Mouse (Mus musculus): ENCODE results near the gene Ipo4. TPM values are rescaled to one million over a fixed set of nuclear protein-coding genes. Genes with fewer than 3 reads are reported as not detected.

Ipo4 gene
- polyA plus RNA-seq, 1 experiment from 2014 or later = 45.0 TPM

DNA sequence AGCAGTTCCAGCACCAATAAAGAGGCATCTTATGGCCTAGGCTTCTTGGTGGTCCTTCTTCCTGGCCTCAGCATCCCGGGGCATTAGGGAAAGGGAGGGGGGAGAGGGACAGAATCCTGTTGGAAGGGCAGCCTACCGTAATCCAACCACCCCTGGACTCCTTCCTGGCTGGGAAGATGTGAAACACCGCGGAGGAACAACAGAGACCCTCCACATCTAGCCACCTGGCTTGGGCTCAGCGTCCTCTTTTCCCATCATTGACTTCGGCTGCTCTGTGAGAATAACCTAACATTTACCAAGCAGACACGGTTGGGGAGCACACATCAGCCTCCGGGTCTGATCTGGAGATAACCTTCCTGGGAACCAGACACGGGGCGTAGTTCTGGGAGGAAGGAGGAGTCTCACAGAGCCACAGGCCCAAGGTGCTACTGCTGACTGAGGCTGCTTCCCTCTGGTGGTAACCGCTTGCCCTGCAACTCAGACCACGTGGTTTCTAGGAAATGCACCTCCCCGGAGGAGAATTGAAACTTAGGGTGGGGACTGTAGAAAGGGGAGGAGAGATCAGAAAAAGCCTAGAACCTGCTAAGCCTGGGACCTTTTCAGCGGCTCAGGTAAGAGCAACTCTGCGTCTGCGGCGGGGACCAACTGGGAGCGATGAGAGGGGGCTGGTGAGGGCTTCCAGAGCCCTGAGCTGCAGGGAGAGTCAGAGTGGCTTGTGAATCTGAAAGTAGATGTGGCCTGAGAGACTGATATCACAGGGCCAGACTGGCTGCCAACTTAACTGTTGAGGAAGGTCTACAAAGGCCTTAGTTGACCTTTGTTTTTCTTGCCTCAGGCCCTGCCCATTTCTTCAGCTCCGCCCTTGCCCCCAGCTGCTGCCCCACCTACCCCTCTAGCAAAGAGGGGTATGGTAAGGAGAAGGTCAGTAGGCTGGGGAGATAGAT, 31.9 kb downstream of the Ipo4 start:
- Histone ChIP-seq H3K9ac (peak overlapping the region; percentile 69), H3K4me3 (peak overlapping the region; percentile 55), H3K27ac (peak overlapping the region; percentile 82), H3K27me3 (no peaks in the 10 kb centered on the region), H3K9me3 (replicated peaks) (no peaks in the 10 kb centered on the region), H3K4me1 (replicated peaks) (peaks cover 18% of the 10 kb centered on the region), H3K4me2 (peak overlapping the region; percentile 75), H3K36me3 (peaks cover 59% of the 10 kb centered on the region)
- 14% methylated on average over 19 of the region's 19 CpGs for WGBS
- ATAC-seq (replicated peaks; ENCODE audit: insufficient number of reproducible peaks, insufficient read depth, low FRiP score, low read depth) = peak; percentile 82

DNA sequence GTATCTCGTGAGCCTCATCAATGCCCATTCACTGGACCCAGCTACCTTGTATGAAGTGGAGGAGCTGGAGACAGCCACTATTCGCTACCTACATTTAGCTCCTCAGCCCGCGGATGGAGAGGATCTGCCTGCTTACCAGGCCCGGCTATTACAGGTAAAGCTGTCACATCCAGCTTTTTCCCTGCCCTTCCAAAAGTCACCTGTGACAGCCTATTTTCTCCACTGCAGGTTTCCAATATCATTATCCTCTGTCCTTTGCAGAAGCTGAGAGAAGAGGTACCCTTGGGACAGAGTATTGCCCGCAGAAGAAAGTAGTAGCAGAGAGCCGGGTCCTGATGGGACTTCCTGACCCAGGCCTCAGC, 32.5 kb downstream of the Ipo4 start, which contains the start of gene Irf9:
Irf9 (plus strand) TSS at position 301 of the 362 bp plus-strand sequence.
- H3K9me3 ChIP-seq (replicated peaks) = no peaks in the 10 kb centered on the region
- no peak for ATAC-seq (replicated peaks; ENCODE audit: insufficient number of reproducible peaks, insufficient read depth, low FRiP score, low read depth)
- WGBS = 83% methylated on average over 7 of the region's 7 CpGs
- H3K9ac ChIP-seq = peak within 1 kb of the TSS; percentile 69
- H3K4me1 ChIP-seq (replicated peaks) = peaks cover 18% of the 10 kb centered on the region
- H3K4me2 ChIP-seq = peak within 1 kb of the TSS; percentile 75
- H3K4me3 ChIP-seq = peak within 1 kb of the TSS; percentile 55
- H3K27me3 ChIP-seq = no peaks in the 10 kb centered on the region
- peak within 1 kb of the TSS; percentile 82 for H3K27ac ChIP-seq
- H3K36me3 ChIP-seq = peaks cover 61% of the 10 kb centered on the region

DNA sequence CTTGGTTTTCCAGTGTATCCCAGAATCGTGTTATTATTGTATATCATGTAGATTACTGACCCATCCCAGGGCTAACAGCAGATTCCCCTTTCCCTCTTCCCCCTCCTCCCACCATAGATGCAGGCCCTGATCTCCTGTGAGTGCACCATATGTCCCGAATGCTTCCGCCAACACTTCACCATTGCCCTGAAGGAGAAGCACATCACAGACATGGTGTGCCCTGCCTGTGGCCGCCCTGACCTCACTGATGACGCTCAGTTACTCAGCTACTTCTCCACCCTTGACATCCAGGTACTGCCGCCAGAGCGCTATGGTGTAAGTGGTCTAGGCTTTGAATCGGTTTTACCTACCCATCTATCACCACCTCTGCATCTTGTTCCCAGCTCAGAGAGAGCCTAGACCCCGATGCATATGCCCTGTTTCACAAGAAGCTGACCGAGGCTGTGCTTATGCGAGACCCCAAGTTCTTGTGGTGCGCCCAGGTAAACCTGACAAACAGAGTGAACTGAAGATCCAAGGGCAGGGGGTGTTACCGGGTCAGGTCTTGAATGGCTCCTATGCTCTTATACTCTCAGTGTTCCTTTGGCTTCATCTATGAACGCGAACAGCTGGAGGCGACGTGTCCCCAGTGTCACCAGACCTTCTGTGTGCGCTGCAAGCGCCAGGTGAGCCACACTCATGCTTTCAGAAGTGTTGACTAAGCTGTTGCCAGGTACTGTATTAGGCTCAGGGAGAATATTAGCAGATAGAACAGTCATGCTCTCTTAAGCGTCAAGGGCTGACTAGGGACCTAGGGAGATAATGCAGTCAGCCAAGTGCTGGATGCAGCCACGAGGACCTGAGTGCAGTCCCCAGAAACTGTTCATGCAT, 37.0 kb downstream of the Ipo4 start:
- no peaks in the 10 kb centered on the region for H3K27me3 ChIP-seq
- H3K4me1 ChIP-seq (replicated peaks) = peaks cover 4% of the 10 kb centered on the region; the same call in 1 of the 2 replicates
- H3K36me3 ChIP-seq = peaks cover 80% of the 10 kb centered on the region
- no peak overlapping the region for H3K4me2 ChIP-seq
- H3K27ac ChIP-seq = no peak overlapping the region
- H3K9me3 ChIP-seq (replicated peaks) = no peaks in the 10 kb centered on the region
- no peak for ATAC-seq (replicated peaks; ENCODE audit: insufficient number of reproducible peaks, insufficient read depth, low FRiP score, low read depth)
- 93% methylated on average over 21 of the region's 21 CpGs for WGBS
- H3K4me3 ChIP-seq = no peak overlapping the region
- H3K9ac ChIP-seq = no peak overlapping the region

DNA sequence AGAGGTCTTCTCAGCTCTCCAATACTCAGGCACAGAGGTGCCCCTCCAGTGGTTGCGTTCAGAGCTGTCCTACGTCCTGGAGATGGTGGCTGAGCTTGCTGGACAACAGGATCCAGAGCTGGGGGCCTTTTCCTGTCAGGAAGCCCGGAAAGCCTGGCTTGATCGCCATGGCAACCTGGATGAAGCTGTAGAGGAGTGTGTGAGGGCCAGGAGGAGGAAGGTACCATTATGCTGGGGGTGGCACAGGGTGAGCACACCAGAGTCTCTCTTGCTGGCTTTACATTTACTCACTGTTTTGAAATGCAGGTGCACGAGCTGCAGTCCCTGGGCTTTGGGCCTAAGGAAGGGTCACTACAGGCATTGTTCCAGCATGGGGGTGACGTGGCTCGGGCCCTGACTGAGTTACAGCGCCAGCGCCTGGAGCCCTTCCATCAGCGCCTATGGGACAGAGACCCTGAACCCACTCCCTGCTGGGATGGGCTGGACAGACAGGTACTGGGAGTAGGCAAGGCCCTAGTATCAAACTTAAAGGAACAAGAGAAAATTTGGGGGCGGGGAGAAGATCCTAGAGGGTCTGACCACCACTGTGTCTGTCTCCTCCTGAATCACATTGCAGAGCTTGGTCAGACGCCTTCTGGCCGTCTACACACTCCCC, 39.6 kb downstream of the Ipo4 start:
- ATAC-seq (replicated peaks; ENCODE audit: insufficient number of reproducible peaks, insufficient read depth, low FRiP score, low read depth) = no peak
- Histone ChIP-seq H3K4me1 (replicated peaks) (peaks cover 16% of the 10 kb centered on the region), H3K27ac (0 out of 2 replicates have a peak overlapping the region, but pooled peaks have one; percentile 4), H3K36me3 (peaks cover 58% of the 10 kb centered on the region), H3K27me3 (no peaks in the 10 kb centered on the region), H3K9me3 (replicated peaks) (no peaks in the 10 kb centered on the region), H3K4me2 (no peak overlapping the region), H3K4me3 (no peak overlapping the region), H3K9ac (no peak overlapping the region)
- 76% methylated on average over 13 of the region's 13 CpGs for WGBS

DNA sequence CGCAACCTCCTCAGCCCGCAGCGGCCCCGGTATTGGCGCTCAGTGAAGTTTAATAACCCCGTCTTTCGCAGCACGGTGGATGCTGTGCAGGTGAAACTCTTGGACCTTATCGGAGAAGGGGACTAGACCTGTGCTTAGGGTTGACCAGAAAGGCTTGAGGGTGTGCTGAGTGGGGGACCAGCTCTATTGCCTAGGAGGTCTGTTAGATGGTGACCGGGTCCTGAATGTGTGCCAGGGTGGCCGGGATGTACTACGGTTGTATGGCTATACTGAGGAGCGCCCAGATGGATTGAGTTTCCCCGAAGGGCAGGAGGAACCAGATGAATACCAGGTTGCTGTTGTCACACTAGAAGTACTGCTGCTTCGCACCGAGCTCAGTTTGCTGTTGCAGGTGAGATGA, 43.5 kb downstream of the Ipo4 start:
- Histone ChIP-seq H3K27ac (peak overlapping the region; percentile 96), H3K36me3 (peaks cover 34% of the 10 kb centered on the region), H3K9me3 (replicated peaks) (no peaks in the 10 kb centered on the region), H3K4me2 (peak overlapping the region; percentile 92), H3K4me3 (peak overlapping the region; percentile 85), H3K9ac (peak overlapping the region; percentile 88), H3K27me3 (no peaks in the 10 kb centered on the region), H3K4me1 (replicated peaks) (peaks cover 26% of the 10 kb centered on the region)
- no peak for ATAC-seq (replicated peaks; ENCODE audit: insufficient number of reproducible peaks, insufficient read depth, low FRiP score, low read depth)
- WGBS = 2% methylated on average over 16 of the region's 16 CpGs

- Histone ChIP-seq H3K4me2 (peak within 1 kb of the TSS; percentile 92), H3K36me3 (peaks cover 29% of the 10 kb centered on the region), H3K9me3 (replicated peaks) (no peaks in the 10 kb centered on the region), H3K9ac (peak within 1 kb of the TSS; percentile 88), H3K27ac (peak within 1 kb of the TSS; percentile 96), H3K4me1 (replicated peaks) (peaks cover 26% of the 10 kb centered on the region), H3K27me3 (no peaks in the 10 kb centered on the region), H3K4me3 (peak within 1 kb of the TSS; percentile 85)
- under 1% methylated on average over 33 of the region's 33 CpGs for WGBS
- peak; percentile 89 for ATAC-seq (replicated peaks; ENCODE audit: insufficient number of reproducible peaks, insufficient read depth, low FRiP score, low read depth)
Measured at GRCm38 (mm10) chr14:55591331-55591891, 44.3 kb downstream of the Ipo4 start, which contains the start of gene Rnf31. Rnf31 (plus strand) TSS chr14:55591708.

GRCm38 (mm10) chr14:55590748-55591330, 44.9 kb downstream of the Ipo4 start, which contains the start of gene Psme2:
Psme2 (minus strand) TSS chr14:55591113.
- Histone ChIP-seq H3K4me2 (peak within 1 kb of the TSS; percentile 92), H3K27ac (peak within 1 kb of the TSS; percentile 96), H3K27me3 (no peaks in the 10 kb centered on the region), H3K9ac (peak within 1 kb of the TSS; percentile 88), H3K36me3 (peaks cover 24% of the 10 kb centered on the region), H3K4me3 (peak within 1 kb of the TSS; percentile 85), H3K4me1 (replicated peaks) (peaks cover 27% of the 10 kb centered on the region), H3K9me3 (replicated peaks) (no peaks in the 10 kb centered on the region)
- peak; percentile 96 for ATAC-seq (replicated peaks; ENCODE audit: insufficient number of reproducible peaks, insufficient read depth, low FRiP score, low read depth)
- WGBS = under 1% methylated on average over 22 of the region's 22 CpGs

GRCm38 (mm10) chr14:55589771-55590448, 45.8 kb downstream of the Ipo4 start:
- 77% methylated on average over 11 of the region's 11 CpGs for WGBS
- H3K4me3 ChIP-seq = peak overlapping the region; percentile 85
- ATAC-seq (replicated peaks; ENCODE audit: insufficient number of reproducible peaks, insufficient read depth, low FRiP score, low read depth) = no peak

DNA sequence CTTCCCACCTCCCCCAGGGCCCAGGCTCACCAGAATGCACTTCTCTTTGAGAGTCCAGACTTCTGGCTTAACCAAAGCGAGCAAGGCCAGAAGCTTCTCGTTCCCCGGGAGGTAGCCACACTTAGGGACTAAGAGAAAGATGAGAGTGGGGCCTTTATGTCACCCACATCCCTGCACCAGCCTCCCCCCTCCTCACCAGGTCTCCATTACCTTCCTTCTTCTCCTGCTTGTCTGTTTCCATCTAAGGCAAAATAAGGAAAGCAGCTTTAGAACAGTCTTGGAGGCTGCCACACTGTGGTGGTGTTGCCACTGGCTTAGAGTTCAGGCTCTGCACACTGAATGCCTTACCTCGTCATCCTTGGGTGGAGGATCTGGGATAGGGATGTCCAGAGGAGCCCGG, 46.5 kb downstream of the Ipo4 start:
- H3K27ac ChIP-seq = no peak overlapping the region
- 86% methylated on average over 5 of the region's 5 CpGs for WGBS
- 0 out of 2 replicates have a peak overlapping the region, but pooled peaks have one; percentile 85 for H3K4me3 ChIP-seq
- H3K4me1 ChIP-seq (replicated peaks) = peaks cover 38% of the 10 kb centered on the region
- H3K9ac ChIP-seq = no peak overlapping the region
- H3K4me2 ChIP-seq = no peak overlapping the region
- H3K9me3 ChIP-seq (replicated peaks) = no peaks in the 10 kb centered on the region
- H3K27me3 ChIP-seq = no peaks in the 10 kb centered on the region
- no peak for ATAC-seq (replicated peaks; ENCODE audit: insufficient number of reproducible peaks, insufficient read depth, low FRiP score, low read depth)
- peaks cover 8% of the 10 kb centered on the region; the same call in 1 of the 2 replicates for H3K36me3 ChIP-seq

More at GRCm38 (mm10) chr14:55589771-55590448, 45.8 kb downstream of the Ipo4 start:
- peak overlapping the region; percentile 61; the same call in 1 of the 2 replicates for H3K9ac ChIP-seq
- no peaks in the 10 kb centered on the region for H3K9me3 ChIP-seq (replicated peaks)
- peaks cover 14% of the 10 kb centered on the region; the same call in 1 of the 2 replicates for H3K36me3 ChIP-seq
- peaks cover 33% of the 10 kb centered on the region for H3K4me1 ChIP-seq (replicated peaks)
- H3K4me2 ChIP-seq = peak overlapping the region; percentile 92
- H3K27ac ChIP-seq = peak overlapping the region; percentile 96
- no peaks in the 10 kb centered on the region for H3K27me3 ChIP-seq

DNA sequence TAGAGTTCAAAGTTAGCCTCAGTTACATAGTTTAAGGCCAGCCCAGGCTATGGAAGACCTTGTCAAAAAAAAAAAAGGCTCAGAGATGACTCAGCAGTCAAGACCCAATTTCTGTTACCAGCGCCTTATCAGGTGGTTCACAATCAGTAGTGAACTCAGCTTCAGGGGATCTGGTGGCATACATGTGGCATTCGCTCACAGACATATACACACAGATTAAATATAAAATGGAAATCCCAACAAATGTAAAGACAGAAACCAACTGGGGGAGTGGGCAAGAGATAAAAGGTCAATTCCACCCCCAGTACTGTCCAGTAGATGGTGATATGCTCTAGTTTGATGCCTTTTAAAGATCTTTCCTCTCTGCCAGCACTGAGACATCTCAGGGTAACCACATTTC, 49.6 kb downstream of the Ipo4 start:
- no peak for ATAC-seq (replicated peaks; ENCODE audit: insufficient number of reproducible peaks, insufficient read depth, low FRiP score, low read depth)
- H3K27ac ChIP-seq = no peak overlapping the region
- H3K4me1 ChIP-seq (replicated peaks) = peaks cover 23% of the 10 kb centered on the region
- no peak overlapping the region for H3K4me2 ChIP-seq
- H3K36me3 ChIP-seq = peaks cover 14% of the 10 kb centered on the region; the same call in 1 of the 2 replicates
- no peaks in the 10 kb centered on the region for H3K27me3 ChIP-seq
- no peak overlapping the region for H3K4me3 ChIP-seq
- H3K9me3 ChIP-seq (replicated peaks) = no peaks in the 10 kb centered on the region
- H3K9ac ChIP-seq = no peak overlapping the region
- 89% methylated on average over 2 of the region's 2 CpGs for WGBS

Measured in heart, embryonic 15.5 days (tissue).